Mouse (Mus musculus): ENCODE results near the gene Sorbs1. TPM values are rescaled to one million over a fixed set of nuclear protein-coding genes. Genes with fewer than 3 reads are reported as not detected.

Sorbs1 gene
- polyA plus RNA-seq, 1 experiment, result 2.2 TPM

- no peak overlapping the region for H3K4me3 ChIP-seq (ENCODE audit: insufficient read depth, low read length)
- no peak overlapping the region for H3K27ac ChIP-seq (ENCODE audit: insufficient read depth, low read depth, low read length)
- H3K4me1 ChIP-seq (ENCODE audit: control insufficient read depth, insufficient read depth, low read length), result no peaks in the 10 kb centered on the region
- TF ChIP-seq POLR2A (IDR thresholded peaks at IDR 0.05; ENCODE audit: borderline replicate concordance, low read depth, low read length) (no peak), CTCF (IDR thresholded peaks at IDR 0.05; ENCODE audit: low read depth, low read length) (no peak)
These were observed 219.3 kb downstream of the Sorbs1 start for GRCm38 (mm10) chr19:40294231-40294630.

GRCm38 (mm10) chr19:40293791-40294190 lies 219.8 kb downstream of the Sorbs1 start:
- no peak overlapping the region for H3K27ac ChIP-seq (ENCODE audit: insufficient read depth, low read depth, low read length)
- no peak for TF ChIP-seq POLR2A (IDR thresholded peaks at IDR 0.05; ENCODE audit: borderline replicate concordance, low read depth, low read length)
- no peak for TF ChIP-seq CTCF (IDR thresholded peaks at IDR 0.05; ENCODE audit: low read depth, low read length)

GRCm38 (mm10) chr19:40290099-40290724 lies 223.4 kb downstream of the Sorbs1 start:
- TF ChIP-seq POLR2A (IDR thresholded peaks at IDR 0.05; ENCODE audit: borderline replicate concordance, low read depth, low read length), result no peak
- TF ChIP-seq CTCF (IDR thresholded peaks at IDR 0.05; ENCODE audit: low read depth, low read length), result no peak
- Histone ChIP-seq H3K4me3 (ENCODE audit: insufficient read depth, low read length) (no peak overlapping the region), H3K27ac (ENCODE audit: insufficient read depth, low read depth, low read length) (no peak overlapping the region), H3K4me1 (ENCODE audit: control insufficient read depth, insufficient read depth, low read length) (no peaks in the 10 kb centered on the region)

More at GRCm38 (mm10) chr19:40293791-40294190, 219.8 kb downstream of the Sorbs1 start:
- Histone ChIP-seq H3K4me3 (ENCODE audit: insufficient read depth, low read length) (no peak overlapping the region), H3K4me1 (ENCODE audit: control insufficient read depth, insufficient read depth, low read length) (no peaks in the 10 kb centered on the region)

GRCm38 (mm10) chr19:40288415-40288814 lies 225.2 kb downstream of the Sorbs1 start:
- no peaks in the 10 kb centered on the region for H3K4me1 ChIP-seq (ENCODE audit: control insufficient read depth, insufficient read depth, low read length)
- no peak overlapping the region for H3K4me3 ChIP-seq (ENCODE audit: insufficient read depth, low read length)
- H3K27ac ChIP-seq (ENCODE audit: insufficient read depth, low read depth, low read length), result no peak overlapping the region
- TF ChIP-seq POLR2A (IDR thresholded peaks at IDR 0.05; ENCODE audit: borderline replicate concordance, low read depth, low read length), result no peak
- no peak for TF ChIP-seq CTCF (IDR thresholded peaks at IDR 0.05; ENCODE audit: low read depth, low read length)

GRCm38 (mm10) chr19:40284704-40285103 lies 228.9 kb downstream of the Sorbs1 start:
- no peak overlapping the region for H3K27ac ChIP-seq (ENCODE audit: insufficient read depth, low read depth, low read length)
- no peak for TF ChIP-seq POLR2A (IDR thresholded peaks at IDR 0.05; ENCODE audit: borderline replicate concordance, low read depth, low read length)
- no peak for TF ChIP-seq CTCF (IDR thresholded peaks at IDR 0.05; ENCODE audit: low read depth, low read length)
- no peaks in the 10 kb centered on the region for H3K4me1 ChIP-seq (ENCODE audit: control insufficient read depth, insufficient read depth, low read length)
- H3K4me3 ChIP-seq (ENCODE audit: insufficient read depth, low read length), result no peak overlapping the region

GRCm38 (mm10) chr19:40283415-40283814 lies 230.2 kb downstream of the Sorbs1 start:
- Histone ChIP-seq H3K4me1 (ENCODE audit: control insufficient read depth, insufficient read depth, low read length) (no peaks in the 10 kb centered on the region), H3K27ac (ENCODE audit: insufficient read depth, low read depth, low read length) (no peak overlapping the region), H3K4me3 (ENCODE audit: insufficient read depth, low read length) (no peak overlapping the region)
- TF ChIP-seq CTCF (IDR thresholded peaks at IDR 0.05; ENCODE audit: low read depth, low read length) (no peak), POLR2A (IDR thresholded peaks at IDR 0.05; ENCODE audit: borderline replicate concordance, low read depth, low read length) (no peak)

- H3K27ac ChIP-seq (ENCODE audit: insufficient read depth, low read depth, low read length), result no peak overlapping the region
- H3K4me1 ChIP-seq (ENCODE audit: control insufficient read depth, insufficient read depth, low read length), result no peaks in the 10 kb centered on the region
- H3K4me3 ChIP-seq (ENCODE audit: insufficient read depth, low read length), result no peak overlapping the region
- TF ChIP-seq CTCF (IDR thresholded peaks at IDR 0.05; ENCODE audit: low read depth, low read length) (no peak), POLR2A (IDR thresholded peaks at IDR 0.05; ENCODE audit: borderline replicate concordance, low read depth, low read length) (no peak)
These were observed 235.1 kb downstream of the Sorbs1 start for GRCm38 (mm10) chr19:40278372-40279023.

- H3K4me1 ChIP-seq (ENCODE audit: control insufficient read depth, insufficient read depth, low read length), result no peaks in the 10 kb centered on the region
- TF ChIP-seq POLR2A (IDR thresholded peaks at IDR 0.05; ENCODE audit: borderline replicate concordance, low read depth, low read length) (no peak), CTCF (IDR thresholded peaks at IDR 0.05; ENCODE audit: low read depth, low read length) (no peak)
These were observed 236.1 kb downstream of the Sorbs1 start for GRCm38 (mm10) chr19:40277494-40277893.

GRCm38 (mm10) chr19:40275401-40276188 lies 238.0 kb downstream of the Sorbs1 start:
- no peaks in the 10 kb centered on the region for H3K4me1 ChIP-seq (ENCODE audit: control insufficient read depth, insufficient read depth, low read length)
- no peak overlapping the region for H3K27ac ChIP-seq (ENCODE audit: insufficient read depth, low read depth, low read length)
- no peak for TF ChIP-seq CTCF (IDR thresholded peaks at IDR 0.05; ENCODE audit: low read depth, low read length)
- no peak for TF ChIP-seq POLR2A (IDR thresholded peaks at IDR 0.05; ENCODE audit: borderline replicate concordance, low read depth, low read length)
- no peak overlapping the region for H3K4me3 ChIP-seq (ENCODE audit: insufficient read depth, low read length)

More at GRCm38 (mm10) chr19:40277494-40277893, 236.1 kb downstream of the Sorbs1 start:
- Histone ChIP-seq H3K4me3 (ENCODE audit: insufficient read depth, low read length) (no peak overlapping the region), H3K27ac (ENCODE audit: insufficient read depth, low read depth, low read length) (no peak overlapping the region)

- Histone ChIP-seq H3K4me1 (ENCODE audit: control insufficient read depth, insufficient read depth, low read length) (no peaks in the 10 kb centered on the region), H3K27ac (ENCODE audit: insufficient read depth, low read depth, low read length) (no peak overlapping the region), H3K4me3 (ENCODE audit: insufficient read depth, low read length) (no peak overlapping the region)
- TF ChIP-seq CTCF (IDR thresholded peaks at IDR 0.05; ENCODE audit: low read depth, low read length), result no peak
- no peak for TF ChIP-seq POLR2A (IDR thresholded peaks at IDR 0.05; ENCODE audit: borderline replicate concordance, low read depth, low read length)
These were observed 240.9 kb downstream of the Sorbs1 start for GRCm38 (mm10) chr19:40272674-40273073.

Data from bone marrow macrophage, adult 2 months (primary cell).